Mouse (Mus musculus) heart, embryonic 15.5 days (tissue): Measurements from ENCODE around the gene Mgea5. TPM values are rescaled to one million over a fixed set of nuclear protein-coding genes. Genes with fewer than 3 reads are reported as not detected.

Experiments used
- ATAC-seq: fragments of 200-750 bp; cut with Nextera tagmentation; replicated peaks from 2 replicates; pipeline ENCODE4 v1.8.0; 2017; ENCODE audit warnings: low read depth, moderate TSS enrichment; ENCODE audit not compliant: insufficient number of reproducible peaks, insufficient read depth, low FRiP score
- H3K27ac ChIP-seq: fragments of 300-500 bp; sonication (generic); 2 replicates; pipeline ENCODE4 v1.5.1; 2015; ENCODE audit warnings: mild to moderate bottlenecking, inconsistent platforms
- H3K27me3 ChIP-seq: fragments of 300-500 bp; sonication (generic); 2 replicates; pipeline ENCODE4 v1.6.1; 2015; ENCODE audit warnings: inconsistent platforms
- H3K36me3 ChIP-seq: fragments of 300-500 bp; sonication (generic); 2 replicates; pipeline ENCODE4 v1.6.1; 2015; ENCODE audit warnings: mild to moderate bottlenecking, inconsistent platforms
- H3K4me1 ChIP-seq: fragments of 300-500 bp; sonication (generic); replicated peaks from 2 replicates; pipeline ENCODE4 v1.6.1; 2015; ENCODE audit warnings: inconsistent platforms
- H3K4me2 ChIP-seq: fragments of 300-500 bp; sonication (generic); 2 replicates; pipeline ENCODE4 v1.6.1; 2015; ENCODE audit warnings: inconsistent platforms, mild to moderate bottlenecking, moderate library complexity
- H3K4me3 ChIP-seq: fragments of 300-500 bp; sonication (generic); 2 replicates; pipeline ENCODE4 v1.5.1; 2015; ENCODE audit warnings: mild to moderate bottlenecking, inconsistent platforms
- H3K9ac ChIP-seq: fragments of 300-500 bp; sonication (generic); 2 replicates; pipeline ENCODE4 v1.6.1; 2015; ENCODE audit warnings: mild to moderate bottlenecking, inconsistent platforms
- H3K9me3 ChIP-seq: fragments of 300-500 bp; sonication (generic); replicated peaks from 2 replicates; pipeline ENCODE4 v1.6.1; 2016; ENCODE audit warnings: inconsistent platforms
- WGBS: fragments of 180-500 bp; shearing (Covaris S2); methylation state at CpG from one replicate; pipeline ENCODE4 v1.1.7; 2015; ENCODE audit warnings: mixed read lengths; 5-methylcytosine and 5-hydroxymethylcytosine counted together
- polyA plus RNA-seq: library from polyadenylated mRNA; unstranded; fragments of >200 nt; fragmentation: Nextera tagmentation; extraction: Ambion mirVana; gene quantifications from 2 replicates; pipeline ENCODE4 v1.2.1, GENCODE M21; 2015

Gene Mgea5
- polyA plus RNA-seq, 1 experiment from 2014 or later: 33.8 TPM

DNA sequence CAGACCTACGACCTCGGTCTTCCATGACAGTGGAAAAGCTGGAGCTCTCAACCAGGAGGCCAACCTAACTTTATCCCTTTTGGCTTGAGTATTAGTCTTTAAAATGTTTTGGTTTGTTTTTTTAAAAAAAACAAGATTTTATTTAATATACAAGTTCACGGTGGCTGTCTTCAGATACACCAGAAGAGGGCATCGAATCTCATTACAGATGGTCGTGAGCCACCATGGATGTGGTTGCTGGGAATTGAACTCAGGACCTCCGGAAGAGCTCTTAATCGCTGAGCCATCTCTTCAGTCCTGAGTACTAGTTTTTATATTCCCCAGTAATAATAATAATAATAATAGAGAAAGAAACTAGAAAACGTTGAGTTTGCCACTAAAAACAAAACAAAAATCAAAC, 2.0 kb downstream of the Mgea5 start:
- peak overlapping the region; percentile 85 for H3K9ac ChIP-seq
- H3K4me3 ChIP-seq: peak overlapping the region; percentile 78
- H3K36me3 ChIP-seq: peaks cover 29% of the 10 kb centered on the region
- no peaks in the 10 kb centered on the region for H3K9me3 ChIP-seq
- 58% methylated on average over 8 of the region's 8 CpGs for WGBS
- ATAC-seq: no peak
- H3K4me2 ChIP-seq: peak overlapping the region; percentile 70
- no peak overlapping the region for H3K27ac ChIP-seq
- H3K27me3 ChIP-seq: no peaks in the 10 kb centered on the region
- peaks cover 33% of the 10 kb centered on the region for H3K4me1 ChIP-seq

DNA sequence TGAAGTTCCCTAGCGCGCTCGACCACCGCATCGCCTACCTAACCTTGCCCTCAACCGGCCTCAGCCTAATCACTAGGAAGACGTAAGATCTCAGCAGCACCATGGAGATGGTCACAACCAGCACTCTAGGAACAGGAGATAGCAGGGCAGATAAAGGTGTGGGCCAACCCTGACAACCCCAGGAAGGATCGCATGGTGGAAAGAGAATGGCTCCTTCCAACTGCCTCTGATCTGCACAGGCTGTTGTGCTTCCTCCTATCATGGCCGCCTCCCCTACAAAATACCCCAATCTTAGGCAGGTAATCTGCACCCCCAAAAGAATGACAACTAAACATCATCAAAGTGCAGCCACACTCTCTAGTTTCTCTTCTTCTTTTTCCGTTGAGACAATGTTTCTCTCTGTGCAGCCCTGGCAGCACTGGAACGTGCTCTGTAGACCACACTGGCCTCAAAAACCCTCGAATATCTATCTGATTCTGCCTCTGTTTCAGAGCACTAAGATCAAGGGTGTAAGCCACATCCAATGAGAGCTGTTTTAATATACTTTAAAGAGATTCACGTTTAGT, 3.2 kb downstream of the Mgea5 start:
- WGBS: 72% methylated on average over 13 of the region's 13 CpGs
- peaks cover 41% of the 10 kb centered on the region for H3K36me3 ChIP-seq
- no peaks in the 10 kb centered on the region for H3K27me3 ChIP-seq
- H3K4me2 ChIP-seq: peak overlapping the region; percentile 70
- H3K27ac ChIP-seq: no peak overlapping the region
- peak overlapping the region; percentile 27; the same call in 1 of the 2 replicates for H3K9ac ChIP-seq
- peaks cover 33% of the 10 kb centered on the region for H3K4me1 ChIP-seq
- ATAC-seq: no peak
- H3K9me3 ChIP-seq: no peaks in the 10 kb centered on the region
- H3K4me3 ChIP-seq: peak overlapping the region; percentile 4; the same call in 1 of the 2 replicates

DNA sequence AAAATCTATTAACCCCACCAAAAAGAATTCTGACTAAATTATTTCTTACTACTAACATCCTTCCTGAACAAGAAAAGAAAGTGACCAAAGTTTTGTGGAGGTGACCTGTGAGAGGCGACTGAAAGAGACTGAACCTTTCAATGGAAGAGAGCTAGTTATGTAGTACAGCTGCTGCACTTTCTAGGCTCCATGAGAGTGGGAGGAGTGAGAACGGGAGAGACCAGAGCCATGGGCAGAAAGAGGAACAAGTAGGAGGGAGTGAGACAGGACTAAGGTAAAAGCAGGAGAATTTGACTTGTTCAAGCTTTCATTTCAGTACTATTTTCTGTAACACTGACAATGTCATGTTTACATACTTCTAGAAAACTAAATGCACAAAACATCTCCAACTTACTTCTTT, 8.2 kb downstream of the Mgea5 start:
- Histone ChIP-seq H3K4me2 (no peak overlapping the region), H3K27me3 (no peaks in the 10 kb centered on the region), H3K4me1 (peaks cover 13% of the 10 kb centered on the region), H3K9me3 (no peaks in the 10 kb centered on the region), H3K36me3 (peaks cover 89% of the 10 kb centered on the region), H3K9ac (no peak overlapping the region), H3K27ac (no peak overlapping the region), H3K4me3 (no peak overlapping the region)
- WGBS: 75% methylated on average over 2 of the region's 2 CpGs
- no peak for ATAC-seq

DNA sequence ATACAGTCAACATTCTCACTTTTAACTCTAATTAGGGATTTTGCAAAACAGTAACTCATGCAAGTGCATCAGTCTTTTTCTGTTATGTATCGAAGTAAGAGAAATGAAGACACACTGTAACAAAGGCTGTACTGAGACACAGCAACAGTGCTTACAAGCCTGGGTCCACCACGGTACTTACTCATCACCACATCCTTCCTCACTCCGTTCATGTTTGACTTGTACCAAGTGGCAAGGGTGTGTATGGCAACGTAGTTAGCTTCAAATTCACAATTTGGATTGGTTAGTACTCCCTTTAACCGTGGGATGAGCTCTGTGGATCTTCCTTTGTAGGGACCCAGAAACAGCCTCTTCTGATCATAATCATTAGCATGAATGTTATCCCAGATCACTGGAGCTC, 12.1 kb downstream of the Mgea5 start:
- Histone ChIP-seq H3K4me3 (no peak overlapping the region), H3K4me1 (no peaks in the 10 kb centered on the region), H3K9ac (no peak overlapping the region), H3K27me3 (no peaks in the 10 kb centered on the region), H3K4me2 (no peak overlapping the region), H3K36me3 (peaks cover 96% of the 10 kb centered on the region), H3K9me3 (no peaks in the 10 kb centered on the region), H3K27ac (no peak overlapping the region)
- WGBS: 87% methylated on average over 5 of the region's 5 CpGs
- ATAC-seq: no peak

DNA sequence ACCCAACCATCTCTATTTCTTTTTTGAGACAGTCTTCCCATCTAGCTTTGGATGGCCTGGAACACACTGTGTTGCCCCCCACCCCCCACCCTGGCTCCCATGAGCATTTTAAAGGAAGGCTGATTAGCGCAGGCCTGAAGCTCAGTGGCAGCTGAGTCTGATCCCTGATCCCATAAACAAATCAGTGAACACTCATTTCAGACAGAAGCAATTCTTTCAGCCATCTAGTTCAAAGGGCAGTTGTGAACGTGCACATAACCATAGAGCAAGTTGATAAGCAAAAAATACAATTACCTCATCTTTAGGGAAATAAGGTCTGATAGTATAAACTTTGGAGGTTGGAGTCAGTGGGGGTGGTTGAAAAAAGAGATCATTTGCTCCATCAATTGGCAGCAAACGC, 22.8 kb downstream of the Mgea5 start:
- no peaks in the 10 kb centered on the region for H3K9me3 ChIP-seq
- H3K4me2 ChIP-seq: no peak overlapping the region
- H3K4me3 ChIP-seq: no peak overlapping the region
- no peak overlapping the region for H3K9ac ChIP-seq
- no peaks in the 10 kb centered on the region for H3K4me1 ChIP-seq
- no peak overlapping the region for H3K27ac ChIP-seq
- ATAC-seq: no peak
- no peaks in the 10 kb centered on the region for H3K27me3 ChIP-seq
- WGBS: 71% methylated on average over 3 of the region's 3 CpGs
- H3K36me3 ChIP-seq: peaks cover 91% of the 10 kb centered on the region

DNA sequence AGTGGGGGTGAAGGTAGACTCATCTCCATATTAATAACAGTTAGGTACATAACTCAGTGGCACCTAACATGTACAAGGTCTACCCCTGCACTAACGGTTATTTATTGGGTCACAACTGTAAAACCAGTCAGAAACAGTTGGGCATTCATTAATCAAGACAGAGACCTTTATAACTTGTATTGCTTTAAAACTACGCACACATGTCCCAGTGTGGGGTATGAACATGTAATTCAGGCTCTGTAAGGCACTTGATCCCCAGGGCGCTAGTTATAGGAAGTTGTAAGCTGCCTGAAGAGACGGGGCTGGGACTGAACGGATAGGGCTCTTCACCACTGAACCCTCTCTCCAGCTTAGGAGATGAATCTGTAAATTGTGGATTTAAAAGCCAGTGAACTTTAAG, 25.0 kb downstream of the Mgea5 start:
- WGBS: 91% methylated on average over 5 of the region's 5 CpGs
- Histone ChIP-seq H3K27me3 (no peaks in the 10 kb centered on the region), H3K4me3 (no peak overlapping the region), H3K9me3 (no peaks in the 10 kb centered on the region), H3K4me2 (no peak overlapping the region), H3K27ac (no peak overlapping the region), H3K36me3 (peaks cover 91% of the 10 kb centered on the region), H3K9ac (no peak overlapping the region), H3K4me1 (no peaks in the 10 kb centered on the region)
- no peak for ATAC-seq

DNA sequence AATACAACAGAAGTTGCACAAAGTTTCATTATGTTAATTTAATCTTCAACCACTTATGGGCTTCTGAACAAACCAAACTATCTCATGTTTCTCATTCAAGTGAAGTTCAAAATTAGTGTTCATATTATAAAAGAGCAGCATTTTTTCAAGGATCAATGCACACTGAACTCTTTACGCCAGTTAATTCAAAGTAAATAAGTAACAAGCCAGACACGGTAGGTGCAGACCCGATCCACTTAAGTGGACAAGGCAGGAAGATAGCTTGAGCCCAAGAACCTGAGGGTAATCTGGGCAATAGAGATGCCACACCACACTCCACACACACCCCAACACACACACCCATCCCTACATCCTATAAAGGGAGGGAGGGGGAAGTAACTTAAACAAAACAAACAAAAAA, 30.1 kb downstream of the Mgea5 start:
- Histone ChIP-seq H3K4me3 (no peak overlapping the region), H3K9ac (no peak overlapping the region), H3K4me1 (peaks cover 8% of the 10 kb centered on the region), H3K4me2 (no peak overlapping the region), H3K36me3 (peaks cover 69% of the 10 kb centered on the region), H3K9me3 (no peaks in the 10 kb centered on the region), H3K27ac (no peak overlapping the region), H3K27me3 (no peaks in the 10 kb centered on the region)
- ATAC-seq: no peak
- 94% methylated on average over 3 of the region's 3 CpGs for WGBS

DNA sequence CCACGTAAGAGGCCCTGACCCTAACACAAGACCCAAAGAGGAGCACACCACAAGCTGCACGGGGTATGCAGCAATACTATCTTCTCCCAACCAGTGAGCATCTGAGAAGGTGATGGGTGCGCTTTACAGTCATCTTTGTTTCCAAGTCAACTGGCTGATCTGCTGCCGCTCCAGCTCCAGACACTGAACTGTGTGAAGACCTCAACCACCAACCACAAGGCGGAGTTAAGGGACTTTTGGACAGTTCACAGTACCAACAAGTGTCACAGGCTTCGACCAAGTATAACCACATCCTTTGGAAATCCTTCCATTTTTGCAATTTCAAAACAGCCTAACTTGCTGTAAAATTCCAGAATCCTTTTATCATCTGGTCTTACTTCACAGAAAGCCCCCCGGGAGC, 31.8 kb downstream of the Mgea5 start:
- Histone ChIP-seq H3K4me3 (no peak overlapping the region), H3K4me1 (peaks cover 18% of the 10 kb centered on the region), H3K4me2 (no peak overlapping the region), H3K9me3 (no peaks in the 10 kb centered on the region), H3K27ac (no peak overlapping the region), H3K36me3 (peaks cover 54% of the 10 kb centered on the region), H3K9ac (no peak overlapping the region), H3K27me3 (no peaks in the 10 kb centered on the region)
- ATAC-seq: no peak
- WGBS: 92% methylated on average over 7 of the region's 7 CpGs

DNA sequence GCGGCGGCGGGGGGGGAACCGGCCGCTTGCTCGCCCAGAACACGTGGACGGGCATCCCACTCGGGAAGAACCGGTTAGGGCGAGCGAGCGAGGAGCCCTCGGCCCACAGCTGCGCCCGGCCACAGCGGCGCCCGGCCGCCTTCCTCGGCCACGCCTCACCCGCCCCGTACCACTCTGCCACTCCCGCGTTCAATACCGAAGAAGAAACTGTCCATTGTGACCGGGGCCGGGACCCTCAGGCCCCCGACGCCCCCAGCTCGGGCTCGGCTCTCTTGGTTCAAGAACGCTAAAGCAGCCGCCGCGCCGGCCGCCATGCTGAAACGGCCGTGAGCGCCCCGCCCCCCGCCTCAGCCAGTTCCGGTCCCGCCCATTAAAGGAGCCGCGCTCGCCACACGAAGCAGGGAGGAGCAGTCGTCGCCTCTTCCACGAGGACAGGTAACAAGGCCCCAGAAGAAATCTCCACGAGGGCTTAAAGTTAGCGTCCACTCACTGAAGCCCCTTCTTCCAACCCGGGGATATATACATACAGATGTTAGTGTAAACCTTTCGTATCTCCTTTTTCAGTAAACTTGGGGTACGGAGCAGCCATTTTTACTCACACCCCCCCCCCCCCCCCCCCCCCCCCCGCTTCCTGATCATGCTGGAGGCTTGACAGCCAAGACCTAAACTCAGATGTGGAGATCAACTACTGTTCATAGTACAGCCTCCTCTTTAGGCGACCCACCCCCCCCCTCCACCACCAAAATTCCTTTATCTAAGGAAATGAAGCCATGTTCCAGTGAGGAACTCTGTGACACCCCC, 34.2 kb downstream of the Mgea5 start, which contains the start of gene Npm3:
Gene Npm3, minus strand, starts transcription at position 349 of the 801 bp plus-strand sequence.
- Histone ChIP-seq H3K27me3 (peaks cover 18% of the 10 kb centered on the region), H3K9ac (peak within 1 kb of the TSS; percentile 83), H3K4me2 (peak within 1 kb of the TSS; percentile 81), H3K4me3 (peak within 1 kb of the TSS; percentile 77), H3K9me3 (no peaks in the 10 kb centered on the region), H3K4me1 (peaks cover 31% of the 10 kb centered on the region), H3K36me3 (peaks cover 30% of the 10 kb centered on the region), H3K27ac (peak within 1 kb of the TSS; percentile 17)
- ATAC-seq: peak; percentile 82
- WGBS: under 1% methylated on average over 58 of the region's 60 CpGs

DNA sequence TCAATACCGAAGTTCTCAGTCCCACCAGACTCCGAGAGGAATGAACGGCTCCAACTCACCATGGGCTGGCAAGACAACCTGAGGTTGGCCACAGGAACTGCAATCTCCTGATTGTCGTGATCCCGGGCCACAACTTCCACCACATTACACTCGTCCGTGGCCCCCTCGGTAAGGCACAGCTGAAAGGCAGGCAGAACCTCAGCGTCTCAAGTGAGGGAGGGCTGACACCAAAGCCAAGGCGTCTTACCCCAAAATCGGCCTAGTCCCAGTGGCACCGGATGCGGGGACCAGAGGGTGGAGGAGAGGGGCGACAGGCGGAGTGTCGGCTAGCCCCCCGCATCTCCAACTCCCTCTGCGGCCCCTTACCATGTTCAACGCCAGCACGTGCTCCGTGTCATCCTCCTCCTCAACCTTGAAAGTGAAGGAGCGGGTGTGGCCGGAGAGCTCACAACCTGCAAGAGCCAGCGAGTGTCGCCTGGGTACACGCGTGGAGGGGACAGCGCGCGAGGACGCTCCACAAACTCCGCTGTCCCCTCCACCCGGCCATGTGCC, 34.9 kb downstream of the Mgea5 start:
- Histone ChIP-seq H3K4me1 (peaks cover 31% of the 10 kb centered on the region), H3K27me3 (peaks cover 24% of the 10 kb centered on the region), H3K9ac (peak overlapping the region; percentile 83), H3K4me3 (peak overlapping the region; percentile 77), H3K36me3 (peaks cover 23% of the 10 kb centered on the region), H3K4me2 (peak overlapping the region; percentile 81), H3K27ac (peak overlapping the region; percentile 17), H3K9me3 (no peaks in the 10 kb centered on the region)
- peak; percentile 42; the same call in 1 of the 2 replicates for ATAC-seq
- under 1% methylated on average over 33 of the region's 33 CpGs for WGBS

DNA sequence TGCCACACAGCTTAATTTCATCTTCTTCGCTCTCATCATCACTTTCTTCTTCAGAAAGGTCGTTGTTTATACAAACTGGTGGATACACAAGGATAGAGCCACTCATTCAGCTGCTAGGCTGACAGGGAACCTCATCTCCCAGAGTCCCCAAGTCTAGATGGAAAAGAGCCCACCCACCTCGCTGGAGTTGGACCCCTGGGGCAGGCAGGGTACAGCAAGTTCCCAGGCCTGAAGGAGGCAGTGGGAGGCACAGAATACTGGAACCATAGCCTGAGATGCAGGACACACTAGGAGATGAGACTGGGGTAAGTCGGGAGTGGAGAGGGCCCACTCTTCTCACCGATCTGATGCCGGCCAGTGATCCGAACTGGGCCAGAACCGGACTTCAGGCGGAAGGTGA, 35.4 kb downstream of the Mgea5 start:
- WGBS: 37% methylated on average over 9 of the region's 9 CpGs
- no peak overlapping the region for H3K27ac ChIP-seq
- peak overlapping the region; percentile 83 for H3K9ac ChIP-seq

More for the DNA sequence above, 35.4 kb downstream of the Mgea5 start:
- Histone ChIP-seq H3K27me3 (peaks cover 29% of the 10 kb centered on the region), H3K4me3 (peak overlapping the region; percentile 77), H3K9me3 (no peaks in the 10 kb centered on the region), H3K36me3 (peaks cover 18% of the 10 kb centered on the region), H3K4me1 (peaks cover 32% of the 10 kb centered on the region), H3K4me2 (peak overlapping the region; percentile 81)
- ATAC-seq: no peak
